Mouse (Mus musculus) forelimb bud, embryonic 11.5 days (tissue): Measurements from ENCODE around the gene Gm16503.
"Not testable (repeated sequence)": the region's sequence is repeated elsewhere in the genome, so short reads cannot be mapped to it uniquely, and the experiment has no call there.

Experiments
- DNase-seq: peaks from one replicate; pipeline ENCODE4 v3.0.0-alpha.2; 2012; ENCODE audit warnings: low read depth, low spot score

The Gm16503 gene

GRCm38 (mm10) chr4:147539918-147540317, at the start of gene Gm16503:
TSS of gene Gm16503 (plus strand) at chr4:147540218.
- DNase-seq, result not testable (repeated sequence)

GRCm38 (mm10) chr4:147492117-147492516, 47.9 kb upstream of the Gm16503 start, which contains the start of gene Zfp982:
TSS of gene Zfp982 (plus strand) at chr4:147492417.
- DNase-seq, result not testable (repeated sequence)

GRCm38 (mm10) chr4:147498772-147499613, 41.0 kb upstream of the Gm16503 start:
- DNase-seq, result not testable (repeated sequence)

GRCm38 (mm10) chr4:147509174-147509573, 30.8 kb upstream of the Gm16503 start:
- DNase-seq, result no peak

GRCm38 (mm10) chr4:147518981-147519380, 21.0 kb upstream of the Gm16503 start:
- DNase-seq, result no peak

GRCm38 (mm10) chr4:147520100-147520499, 19.9 kb upstream of the Gm16503 start:
- no peak for DNase-seq

- no peak for DNase-seq
Measured at GRCm38 (mm10) chr4:147525125-147525524, 14.9 kb upstream of the Gm16503 start.

GRCm38 (mm10) chr4:147530366-147530765, 9.7 kb upstream of the Gm16503 start:
- DNase-seq, result no peak

- not testable (repeated sequence) for DNase-seq
Measured at GRCm38 (mm10) chr4:147535916-147536315, 4.1 kb upstream of the Gm16503 start.

- DNase-seq, result no peak
Measured at GRCm38 (mm10) chr4:147537702-147538101, 2.3 kb upstream of the Gm16503 start.

- no peak for DNase-seq
Measured at GRCm38 (mm10) chr4:147541105-147541504, 1.1 kb downstream of the Gm16503 start.

GRCm38 (mm10) chr4:147553071-147553470, 13.1 kb downstream of the Gm16503 start, which contains the start of gene Zfp985:
TSS of gene Zfp985 (plus strand) at chr4:147553277.
- DNase-seq, result not testable (repeated sequence)

GRCm38 (mm10) chr4:147554361-147554760, 14.3 kb downstream of the Gm16503 start:
- DNase-seq, result not testable (repeated sequence)

GRCm38 (mm10) chr4:147556921-147557320, 16.9 kb downstream of the Gm16503 start:
- DNase-seq, result not testable (repeated sequence)

- DNase-seq, result not testable (repeated sequence)
Measured at GRCm38 (mm10) chr4:147558011-147558410, 18.0 kb downstream of the Gm16503 start.

GRCm38 (mm10) chr4:147559096-147559495, 19.1 kb downstream of the Gm16503 start:
- DNase-seq, result not testable (repeated sequence)

GRCm38 (mm10) chr4:147565426-147566220, 25.6 kb downstream of the Gm16503 start:
- no peak for DNase-seq

- not testable (repeated sequence) for DNase-seq
Measured at GRCm38 (mm10) chr4:147571156-147571555, 31.1 kb downstream of the Gm16503 start.

GRCm38 (mm10) chr4:147579371-147579770, 39.4 kb downstream of the Gm16503 start:
- not testable (repeated sequence) for DNase-seq

GRCm38 (mm10) chr4:147586511-147587473, 46.8 kb downstream of the Gm16503 start:
- DNase-seq, result no peak
